Mouse (Mus musculus): ENCODE data around the gene Gm17535. TPM values are rescaled to one million over a fixed set of nuclear protein-coding genes. Genes with fewer than 3 reads are reported as not detected.
"Not testable (repeated sequence)": the region's sequence is repeated elsewhere in the genome, so short reads cannot be mapped to it uniquely, and the experiment has no call there.

The Gm17535 gene
- polyA plus RNA-seq, 1 experiment from 2014 or later, result not detected

- H3K27ac ChIP-seq (replicated peaks); DNase-seq (ENCODE audit: low spot score); H3K9me3 ChIP-seq (replicated peaks); H3K27me3 ChIP-seq (ENCODE audit: low read depth, poor library complexity, severe bottlenecking); H3K4me3 ChIP-seq; H3K4me1 ChIP-seq; H3K36me3 ChIP-seq: not testable (repeated sequence)
- WGBS, result 65% methylated on average over 14 of the region's 16 CpGs
Observed at GRCm38 (mm10) chr9:3029276-3030000, 5.0 kb upstream of the Gm17535 start.

GRCm38 (mm10) chr9:3030677-3031318 is 3.6 kb upstream of the Gm17535 start:
- H3K4me3 ChIP-seq; H3K27me3 ChIP-seq (ENCODE audit: low read depth, poor library complexity, severe bottlenecking): not testable (repeated sequence)

GRCm38 (mm10) chr9:3036577-3036976 is 2.2 kb downstream of the Gm17535 start, which contains the start of gene Gm10715:
Gene Gm10715 (plus strand): TSS chr9:3036877.
- not testable (repeated sequence) for H3K27me3 ChIP-seq (ENCODE audit: low read depth, poor library complexity, severe bottlenecking); H3K9me3 ChIP-seq (replicated peaks); H3K4me3 ChIP-seq; H3K36me3 ChIP-seq; H3K4me1 ChIP-seq; DNase-seq (ENCODE audit: low spot score); H3K27ac ChIP-seq (replicated peaks)
- WGBS, result 84% methylated on average over 8 of the region's 8 CpGs

More at GRCm38 (mm10) chr9:3030677-3031318, 3.6 kb upstream of the Gm17535 start:
- DNase-seq (ENCODE audit: low spot score), result peak; percentile 95
- H3K9me3 ChIP-seq (replicated peaks); H3K27ac ChIP-seq (replicated peaks); H3K36me3 ChIP-seq; H3K4me1 ChIP-seq: not testable (repeated sequence)
- WGBS, result 60% methylated on average over 2 of the region's 10 CpGs

GRCm38 (mm10) chr9:3038161-3038560 is 3.8 kb downstream of the Gm17535 start:
- not testable (repeated sequence) for H3K4me1 ChIP-seq; H3K27ac ChIP-seq (replicated peaks); H3K27me3 ChIP-seq (ENCODE audit: low read depth, poor library complexity, severe bottlenecking); H3K4me3 ChIP-seq; H3K36me3 ChIP-seq; DNase-seq (ENCODE audit: low spot score)
- peaks cover 19% of the 10 kb centered on the region for H3K9me3 ChIP-seq (replicated peaks)
- 60% methylated on average over 4 of the region's 4 CpGs for WGBS

Small RNA genes within 50 kb of the gene (microRNA-seq; reads per million reads assigned to microRNA genes)
- not detected for gene Mir101c

Other genes starting within 250 kb of the Gm17535 start
- not detected in 2 replicates for gene Gm10722, start 33.7 kb upstream of the Gm17535 start, polyA plus RNA-seq (2016; fragmentation: Nextera tagmentation; extraction: Ambion mirVana)
- gene Gm11168, start 31.3 kb upstream of the Gm17535 start, polyA plus RNA-seq (2016; fragmentation: Nextera tagmentation; extraction: Ambion mirVana), result not detected in 2 replicates
- not detected in 2 replicates for gene Gm10721, start 21.5 kb upstream of the Gm17535 start, polyA plus RNA-seq (2016; fragmentation: Nextera tagmentation; extraction: Ambion mirVana)
- gene Gm10720, start 18.9 kb upstream of the Gm17535 start, polyA plus RNA-seq (2016; fragmentation: Nextera tagmentation; extraction: Ambion mirVana), result not detected in 2 replicates
- not detected in 2 replicates for gene Gm10719, start 17.2 kb upstream of the Gm17535 start, polyA plus RNA-seq (2016; fragmentation: Nextera tagmentation; extraction: Ambion mirVana)
- gene Gm10718, start 11.1 kb upstream of the Gm17535 start, polyA plus RNA-seq (2016; fragmentation: Nextera tagmentation; extraction: Ambion mirVana), result not detected in 2 replicates
- 0.40 TPM in 1 of 2 replicates, not detected in the other for gene Gm10717, start 9.2 kb upstream of the Gm17535 start, polyA plus RNA-seq (2016; fragmentation: Nextera tagmentation; extraction: Ambion mirVana)
- gene Gm10715, start 2.3 kb downstream of the Gm17535 start, polyA plus RNA-seq (2016; fragmentation: Nextera tagmentation; extraction: Ambion mirVana), result not detected in 2 replicates

Data from midbrain, embryonic 10.5 days (tissue).